Mouse (Mus musculus): ENCODE results near the gene Arrdc5. TPM values are rescaled to one million over a fixed set of nuclear protein-coding genes. Genes with fewer than 3 reads are reported as not detected.
A peak's percentile ranks its signal among the peaks of the same experiment; 100 is the strongest.
"Not testable (repeated sequence)": the region's sequence is repeated elsewhere in the genome, so short reads cannot be mapped to it uniquely, and the experiment has no call there.

Gene Arrdc5
- total RNA-seq, 2 experiments from 2014 or later, result not detected

GRCm38 (mm10) chr17:56276643-56277566, 23.2 kb downstream of the Arrdc5 start, which contains the start of gene Ticam1:
Ticam1 (minus strand) TSS chr17:56276786.
- peak; percentile 94 for DNase-seq

- peak; percentile 66 for DNase-seq
Observed at GRCm38 (mm10) chr17:56275842-56276480, 24.1 kb downstream of the Arrdc5 start.

- no peak for DNase-seq
Observed at GRCm38 (mm10) chr17:56273986-56274385, 26.1 kb downstream of the Arrdc5 start.

GRCm38 (mm10) chr17:56273482-56273881, 26.6 kb downstream of the Arrdc5 start:
- no peak for DNase-seq

GRCm38 (mm10) chr17:56272644-56273043, 27.4 kb downstream of the Arrdc5 start:
- DNase-seq, result no peak

GRCm38 (mm10) chr17:56271609-56272253, 28.4 kb downstream of the Arrdc5 start:
- DNase-seq, result no peak

- no peak for DNase-seq
Observed at GRCm38 (mm10) chr17:56269741-56270140, 30.3 kb downstream of the Arrdc5 start.

GRCm38 (mm10) chr17:56269153-56269630, 30.9 kb downstream of the Arrdc5 start:
- peak; percentile 68 for DNase-seq

GRCm38 (mm10) chr17:56266271-56266670, 33.8 kb downstream of the Arrdc5 start:
- peak; percentile 62 for DNase-seq

GRCm38 (mm10) chr17:56265869-56266268, 34.2 kb downstream of the Arrdc5 start:
- DNase-seq, result peak; percentile 50

GRCm38 (mm10) chr17:56265011-56265410, 35.1 kb downstream of the Arrdc5 start:
- DNase-seq, result no peak

- peak; percentile 87 for DNase-seq
Observed at GRCm38 (mm10) chr17:56264020-56264419, 36.1 kb downstream of the Arrdc5 start.

GRCm38 (mm10) chr17:56262645-56263094, 37.4 kb downstream of the Arrdc5 start:
- no peak for DNase-seq

- DNase-seq, result no peak
Observed at GRCm38 (mm10) chr17:56261166-56261565, 38.9 kb downstream of the Arrdc5 start.

GRCm38 (mm10) chr17:56259301-56260037, 40.6 kb downstream of the Arrdc5 start:
- no peak for DNase-seq

GRCm38 (mm10) chr17:56258812-56259211, 41.3 kb downstream of the Arrdc5 start:
- not testable (repeated sequence) for DNase-seq

- DNase-seq, result not testable (repeated sequence)
Observed at GRCm38 (mm10) chr17:56258269-56258668, 41.8 kb downstream of the Arrdc5 start.

GRCm38 (mm10) chr17:56257181-56257894, 42.7 kb downstream of the Arrdc5 start:
- peak; percentile 50 for DNase-seq

GRCm38 (mm10) chr17:56256239-56256881, 43.7 kb downstream of the Arrdc5 start, which contains the start of gene Fem1a:
Fem1a (plus strand) TSS chr17:56256810.
- peak; percentile 90 for DNase-seq

GRCm38 (mm10) chr17:56255863-56256238, 44.2 kb downstream of the Arrdc5 start:
- DNase-seq, result peak; percentile 99
